8 mouse cellular contexts compared by ENCODE assay signal in genomic region chr15:78927788-78928457, GRCm38 (mm10). TPM values are rescaled to one million over a fixed set of nuclear protein-coding genes. Genes with fewer than 3 reads are reported as not detected.
A peak's percentile ranks its signal among the peaks of the same experiment; 100 is the strongest.
DNase-seq lines count a peak whose midpoint lies in the region; ATAC-seq and TF ChIP-seq lines count a peak whose summit lies in the region.

No protein-coding gene starts in this region.

- no peak overlapping the region for H3K9ac ChIP-seq in forebrain, postnatal 0 days
- peak overlapping the region; percentile 37; the same call in 1 of the 2 replicates for H3K9ac ChIP-seq in hindbrain, embryonic 11.5 days (ENCODE audit: low read depth, low read length)
- peak overlapping the region; percentile 63 for H3K9ac ChIP-seq in limb, embryonic 12.5 days (replicated peaks)
- H3K9ac ChIP-seq in midbrain, embryonic 12.5 days (replicated peaks), result peak overlapping the region; percentile 48

- no peaks in the 10 kb centered on the region for H3K36me3 ChIP-seq in forebrain, postnatal 0 days (ENCODE audit: insufficient read depth)
- H3K36me3 ChIP-seq in hindbrain, embryonic 11.5 days (ENCODE audit: control insufficient read depth, insufficient read depth, low read length), result no peaks in the 10 kb centered on the region
- H3K36me3 ChIP-seq in limb, embryonic 12.5 days, result peaks cover 16% of the 10 kb centered on the region
- H3K36me3 ChIP-seq in midbrain, embryonic 12.5 days, result no peaks in the 10 kb centered on the region
- no peaks in the 10 kb centered on the region for H3K36me3 ChIP-seq in small intestine, adult 2 months (ENCODE audit: control insufficient read depth, insufficient read depth, low read length)

- 2% methylated on average over 33 of the region's 35 CpGs for WGBS in forebrain, postnatal 0 days
- WGBS in hindbrain, embryonic 11.5 days, result under 1% methylated on average over 21 of the region's 35 CpGs
- 1% methylated on average over 33 of the region's 35 CpGs for WGBS in limb, embryonic 12.5 days
- WGBS in midbrain, embryonic 12.5 days, result under 1% methylated on average over 34 of the region's 35 CpGs
- WGBS in small intestine, adult 2 months, result under 1% methylated on average over 30 of the region's 35 CpGs

- H3K27me3 ChIP-seq in forebrain, postnatal 0 days (ENCODE audit: insufficient read depth, low read length), result no peaks in the 10 kb centered on the region
- 0 out of 2 replicates have a peak, but pooled peaks cover 2% of the 10 kb centered on the region for H3K27me3 ChIP-seq in hindbrain, embryonic 11.5 days (ENCODE audit: control insufficient read depth, insufficient read depth, low read length)
- no peaks in the 10 kb centered on the region for H3K27me3 ChIP-seq in limb, embryonic 12.5 days
- peaks cover 28% of the 10 kb centered on the region for H3K27me3 ChIP-seq in midbrain, embryonic 12.5 days
- no peaks in the 10 kb centered on the region for H3K27me3 ChIP-seq in small intestine, adult 2 months (ENCODE audit: control insufficient read depth, insufficient read depth, low read length)

- TF ChIP-seq POLR2A in small intestine, adult 2 months (IDR thresholded peaks at IDR 0.05; ENCODE audit: low read depth, low read length), result no peak

- no peaks in the 10 kb centered on the region for H3K9me3 ChIP-seq in forebrain, postnatal 0 days (ENCODE audit: low read length)
- H3K9me3 ChIP-seq in hindbrain, embryonic 11.5 days (ENCODE audit: control insufficient read depth, low read length), result no peaks in the 10 kb centered on the region
- H3K9me3 ChIP-seq in limb, embryonic 12.5 days, result no peaks in the 10 kb centered on the region
- no peaks in the 10 kb centered on the region for H3K9me3 ChIP-seq in midbrain, embryonic 12.5 days

- H3K4me2 ChIP-seq in forebrain, postnatal 0 days (ENCODE audit: low read depth), result peak overlapping the region; percentile 52
- H3K4me2 ChIP-seq in hindbrain, embryonic 11.5 days (replicated peaks; ENCODE audit: low read depth, low read length), result peak overlapping the region; percentile 65
- H3K4me2 ChIP-seq in limb, embryonic 12.5 days, result peak overlapping the region; percentile 93
- H3K4me2 ChIP-seq in midbrain, embryonic 12.5 days (replicated peaks), result peak overlapping the region; percentile 54

- DNase-seq in adrenal gland, postnatal 10 days, result peak; percentile 86
- peak; percentile 44 for DNase-seq in forebrain, postnatal 0 days
- peak; percentile 68 for DNase-seq in hindbrain, embryonic 11.5 days (ENCODE audit: low spot score)

- H3K27ac ChIP-seq in forebrain, postnatal 0 days (ENCODE audit: low read depth, low read length), result no peak overlapping the region
- H3K27ac ChIP-seq in hindbrain, embryonic 11.5 days (ENCODE audit: low read depth, low read length), result no peak overlapping the region
- H3K27ac ChIP-seq in limb, embryonic 12.5 days, result peak overlapping the region; percentile 98
- H3K27ac ChIP-seq in midbrain, embryonic 12.5 days (replicated peaks), result no peak overlapping the region
- peak overlapping the region; percentile 23; the same call in 1 of the 2 replicates for H3K27ac ChIP-seq in small intestine, adult 2 months (ENCODE audit: insufficient read depth, low read depth, low read length)

- peak overlapping the region; percentile 27 for H3K4me3 ChIP-seq in forebrain, postnatal 0 days (ENCODE audit: low read depth, low read length)
- peak overlapping the region; percentile 27 for H3K4me3 ChIP-seq in hindbrain, embryonic 11.5 days (ENCODE audit: low read depth, low read length)
- peak overlapping the region; percentile 52 for H3K4me3 ChIP-seq in limb, embryonic 12.5 days (replicated peaks)
- peak overlapping the region; percentile 30 for H3K4me3 ChIP-seq in midbrain, embryonic 12.5 days
- peak overlapping the region; percentile 42 for H3K4me3 ChIP-seq in small intestine, adult 2 months (ENCODE audit: low read depth, low read length)

- TF ChIP-seq CTCF in forebrain, postnatal 0 days (IDR thresholded peaks at IDR 0.05; ENCODE audit: low read depth), result no peak
- TF ChIP-seq CTCF in small intestine, adult 2 months (IDR thresholded peaks at IDR 0.05; ENCODE audit: extremely low read depth, insufficient read length, insufficient replicate concordance, low read depth, low read length), result no peak

- 0 out of 2 replicates have a peak, but pooled peaks cover 6% of the 10 kb centered on the region for H3K4me1 ChIP-seq in forebrain, postnatal 0 days (ENCODE audit: insufficient read depth)
- peaks cover 8% of the 10 kb centered on the region for H3K4me1 ChIP-seq in hindbrain, embryonic 11.5 days (replicated peaks; ENCODE audit: control insufficient read depth, insufficient read depth, low read length)
- peaks cover 42% of the 10 kb centered on the region for H3K4me1 ChIP-seq in limb, embryonic 12.5 days (replicated peaks)
- H3K4me1 ChIP-seq in midbrain, embryonic 12.5 days, result peaks cover 36% of the 10 kb centered on the region
- H3K4me1 ChIP-seq in small intestine, adult 2 months (ENCODE audit: control insufficient read depth, insufficient read depth, insufficient read length, low read length), result peaks cover 18% of the 10 kb centered on the region

- ATAC-seq in CD4-positive, CD25-positive, alpha-beta regulatory T cell, adult 4 months, result peak; percentile 79
- ATAC-seq in forebrain, postnatal 0 days, result peak; percentile 40; the same call in 1 of the 2 replicates
- peak; percentile 55; the same call in 1 of the 2 replicates for ATAC-seq in hindbrain, embryonic 11.5 days (ENCODE audit: low FRiP score)
- ATAC-seq in limb, embryonic 12.5 days (ENCODE audit: insufficient number of reproducible peaks, insufficient read depth, low FRiP score, low TSS enrichment, low read depth), result peak; percentile 43
- peak; percentile 50; the same call in 1 of the 2 replicates for ATAC-seq in midbrain, embryonic 12.5 days (ENCODE audit: low FRiP score, low read depth)
- no peak for ATAC-seq in erythroid progenitor cell, adult 5-6 weeks (replicated peaks; ENCODE audit: low FRiP score, poor library complexity, severe bottlenecking)

RNA-seq across cellular contexts. Expression of gene Lgals1, which starts 1.4 kb away (rescaled TPM):
- 100 to 1,000 TPM; 366 to 481 TPM for polyA plus RNA-seq in CD4-positive, CD25-positive, alpha-beta regulatory T cell, adult 4 months (2017; shearing (Covaris generic))
- total RNA-seq in adrenal gland, postnatal 10 days (2021), result 100 to 1,000 TPM; 601 to 606 TPM
- 31.8 and 43.6 TPM in 2 replicates for total RNA-seq in forebrain, postnatal 0 days (2014; rRNA removed)
- 63.2 and 99.4 TPM in 2 replicates for polyA plus RNA-seq in forebrain, postnatal 0 days (2015; fragmentation: Nextera tagmentation; extraction: Ambion mirVana)
- 390 and 438 TPM in 2 replicates for polyA plus RNA-seq in hindbrain, embryonic 11.5 days (2014; fragmentation: Nextera tagmentation; extraction: Ambion mirVana)
- 922 and 966 TPM in 2 replicates for polyA plus RNA-seq in limb, embryonic 12.5 days (2016; fragmentation: Nextera tagmentation; extraction: Ambion mirVana)
- polyA plus RNA-seq in midbrain, embryonic 12.5 days (2016; fragmentation: Nextera tagmentation; extraction: Ambion mirVana), result 346 and 420 TPM in 2 replicates
- polyA plus RNA-seq in small intestine, adult 2 months (2012; rRNA removed), result 51.7 and 77.0 TPM in 2 replicates
- total RNA-seq in erythroid progenitor cell, adult 5-6 weeks (2015; ENCODE audit: low replicate concordance), result 66.7 and 92.6 TPM in 2 replicates
- total RNA-seq in erythroid progenitor cell, adult 5-6 weeks (2017; ENCODE audit: low replicate concordance), result 67.5 and 70.4 TPM in 2 replicates

RNA-seq across cellular contexts. Expression of gene Nol12, which starts 6.8 kb away (rescaled TPM):
- 10 to 100 TPM; 45.5 to 46.5 TPM for polyA plus RNA-seq in CD4-positive, CD25-positive, alpha-beta regulatory T cell, adult 4 months (2017; shearing (Covaris generic))
- 10 to 100 TPM; 34.4 to 35.2 TPM for total RNA-seq in adrenal gland, postnatal 10 days (2021)
- total RNA-seq in forebrain, postnatal 0 days (2014; rRNA removed), result 11.2 and 17.6 TPM in 2 replicates
- polyA plus RNA-seq in forebrain, postnatal 0 days (2015; fragmentation: Nextera tagmentation; extraction: Ambion mirVana), result 60.3 and 64.2 TPM in 2 replicates
- polyA plus RNA-seq in hindbrain, embryonic 11.5 days (2014; fragmentation: Nextera tagmentation; extraction: Ambion mirVana), result 61.1 and 64.4 TPM in 2 replicates
- polyA plus RNA-seq in limb, embryonic 12.5 days (2016; fragmentation: Nextera tagmentation; extraction: Ambion mirVana), result 61.1 and 61.6 TPM in 2 replicates
- polyA plus RNA-seq in midbrain, embryonic 12.5 days (2016; fragmentation: Nextera tagmentation; extraction: Ambion mirVana), result 50.2 and 59.6 TPM in 2 replicates
- polyA plus RNA-seq in small intestine, adult 2 months (2012; rRNA removed), result 7.3 and 11.7 TPM in 2 replicates
- 12.6 and 22.6 TPM in 2 replicates for total RNA-seq in erythroid progenitor cell, adult 5-6 weeks (2015; ENCODE audit: low replicate concordance)
- total RNA-seq in erythroid progenitor cell, adult 5-6 weeks (2017; ENCODE audit: low replicate concordance), result 6.8 and 11.2 TPM in 2 replicates

RNA-seq across cellular contexts. Expression of gene Pdxp, which starts 14.2 kb away (rescaled TPM):
- polyA plus RNA-seq in CD4-positive, CD25-positive, alpha-beta regulatory T cell, adult 4 months (2017; shearing (Covaris generic)), result 1 to 10 TPM; 2.3 to 2.7 TPM
- 1 to 10 TPM; 5.2 to 6.1 TPM for total RNA-seq in adrenal gland, postnatal 10 days (2021)
- 263 and 283 TPM in 2 replicates for total RNA-seq in forebrain, postnatal 0 days (2014; rRNA removed)
- polyA plus RNA-seq in forebrain, postnatal 0 days (2015; fragmentation: Nextera tagmentation; extraction: Ambion mirVana), result 174 and 175 TPM in 2 replicates
- polyA plus RNA-seq in hindbrain, embryonic 11.5 days (2014; fragmentation: Nextera tagmentation; extraction: Ambion mirVana), result 34.8 and 35.2 TPM in 2 replicates
- 36.5 and 36.8 TPM in 2 replicates for polyA plus RNA-seq in limb, embryonic 12.5 days (2016; fragmentation: Nextera tagmentation; extraction: Ambion mirVana)
- 46.3 and 53.7 TPM in 2 replicates for polyA plus RNA-seq in midbrain, embryonic 12.5 days (2016; fragmentation: Nextera tagmentation; extraction: Ambion mirVana)
- 3.9 and 4.2 TPM in 2 replicates for polyA plus RNA-seq in small intestine, adult 2 months (2012; rRNA removed)
- total RNA-seq in erythroid progenitor cell, adult 5-6 weeks (2015; ENCODE audit: low replicate concordance), result 0.72 and 2.1 TPM in 2 replicates
- total RNA-seq in erythroid progenitor cell, adult 5-6 weeks (2017; ENCODE audit: low replicate concordance), result 1.4 TPM in 1 of 2 replicates, not detected in the other

RNA-seq across cellular contexts. Expression of gene Triobp, which starts 19.6 kb away (rescaled TPM):
- 10 to 100 TPM; 15.6 to 20.0 TPM for polyA plus RNA-seq in CD4-positive, CD25-positive, alpha-beta regulatory T cell, adult 4 months (2017; shearing (Covaris generic))
- total RNA-seq in adrenal gland, postnatal 10 days (2021), result 10 to 100 TPM; 87.8 to 88.2 TPM
- total RNA-seq in forebrain, postnatal 0 days (2014; rRNA removed), result 36.7 and 40.5 TPM in 2 replicates
- polyA plus RNA-seq in forebrain, postnatal 0 days (2015; fragmentation: Nextera tagmentation; extraction: Ambion mirVana), result 25.1 and 30.5 TPM in 2 replicates
- 38.1 and 45.4 TPM in 2 replicates for polyA plus RNA-seq in hindbrain, embryonic 11.5 days (2014; fragmentation: Nextera tagmentation; extraction: Ambion mirVana)
- 37.9 and 42.2 TPM in 2 replicates for polyA plus RNA-seq in limb, embryonic 12.5 days (2016; fragmentation: Nextera tagmentation; extraction: Ambion mirVana)
- polyA plus RNA-seq in midbrain, embryonic 12.5 days (2016; fragmentation: Nextera tagmentation; extraction: Ambion mirVana), result 40.0 and 45.0 TPM in 2 replicates
- polyA plus RNA-seq in small intestine, adult 2 months (2012; rRNA removed), result 43.3 and 123 TPM in 2 replicates
- total RNA-seq in erythroid progenitor cell, adult 5-6 weeks (2015; ENCODE audit: low replicate concordance), result 40.7 and 72.8 TPM in 2 replicates
- total RNA-seq in erythroid progenitor cell, adult 5-6 weeks (2017; ENCODE audit: low replicate concordance), result 46.2 and 61.3 TPM in 2 replicates

RNA-seq across cellular contexts. Expression of gene Sh3bp1, which starts 28.4 kb away (rescaled TPM):
- polyA plus RNA-seq in CD4-positive, CD25-positive, alpha-beta regulatory T cell, adult 4 months (2017; shearing (Covaris generic)), result 10 to 100 TPM; 49.5 to 59.0 TPM
- total RNA-seq in adrenal gland, postnatal 10 days (2021), result 10 to 100 TPM; 11.7 to 17.1 TPM
- 2.0 and 6.4 TPM in 2 replicates for total RNA-seq in forebrain, postnatal 0 days (2014; rRNA removed)
- polyA plus RNA-seq in forebrain, postnatal 0 days (2015; fragmentation: Nextera tagmentation; extraction: Ambion mirVana), result 3.3 and 4.3 TPM in 2 replicates
- 11.8 and 12.4 TPM in 2 replicates for polyA plus RNA-seq in hindbrain, embryonic 11.5 days (2014; fragmentation: Nextera tagmentation; extraction: Ambion mirVana)
- polyA plus RNA-seq in limb, embryonic 12.5 days (2016; fragmentation: Nextera tagmentation; extraction: Ambion mirVana), result 37.0 and 40.3 TPM in 2 replicates
- 8.2 and 9.3 TPM in 2 replicates for polyA plus RNA-seq in midbrain, embryonic 12.5 days (2016; fragmentation: Nextera tagmentation; extraction: Ambion mirVana)
- polyA plus RNA-seq in small intestine, adult 2 months (2012; rRNA removed), result 41.3 and 48.8 TPM in 2 replicates
- 17.7 and 21.4 TPM in 2 replicates for total RNA-seq in erythroid progenitor cell, adult 5-6 weeks (2015; ENCODE audit: low replicate concordance)
- 0.26 and 7.1 TPM in 2 replicates for total RNA-seq in erythroid progenitor cell, adult 5-6 weeks (2017; ENCODE audit: low replicate concordance)

Comparison
In these comparisons a context has a peak if more than half of its experiments do, and no peak if none do; other contexts are left out.
1. H3K27ac ChIP-seq: peak in limb, embryonic 12.5 days (single experiment) and small intestine, adult 2 months (single experiment); none in forebrain, postnatal 0 days (single experiment), hindbrain, embryonic 11.5 days (single experiment) and midbrain, embryonic 12.5 days (single experiment).
2. Peak in every context shown above with its lines, with median percentiles within 50 percentile points of each other: DNase-seq, H3K4me2 ChIP-seq and H3K4me3 ChIP-seq.